Mouse (Mus musculus): ENCODE results near the gene Adipor1.
"Not testable (repeated sequence)": the region's sequence is repeated elsewhere in the genome, so short reads cannot be mapped to it uniquely, and the experiment has no call there.

The Adipor1 gene

DNA sequence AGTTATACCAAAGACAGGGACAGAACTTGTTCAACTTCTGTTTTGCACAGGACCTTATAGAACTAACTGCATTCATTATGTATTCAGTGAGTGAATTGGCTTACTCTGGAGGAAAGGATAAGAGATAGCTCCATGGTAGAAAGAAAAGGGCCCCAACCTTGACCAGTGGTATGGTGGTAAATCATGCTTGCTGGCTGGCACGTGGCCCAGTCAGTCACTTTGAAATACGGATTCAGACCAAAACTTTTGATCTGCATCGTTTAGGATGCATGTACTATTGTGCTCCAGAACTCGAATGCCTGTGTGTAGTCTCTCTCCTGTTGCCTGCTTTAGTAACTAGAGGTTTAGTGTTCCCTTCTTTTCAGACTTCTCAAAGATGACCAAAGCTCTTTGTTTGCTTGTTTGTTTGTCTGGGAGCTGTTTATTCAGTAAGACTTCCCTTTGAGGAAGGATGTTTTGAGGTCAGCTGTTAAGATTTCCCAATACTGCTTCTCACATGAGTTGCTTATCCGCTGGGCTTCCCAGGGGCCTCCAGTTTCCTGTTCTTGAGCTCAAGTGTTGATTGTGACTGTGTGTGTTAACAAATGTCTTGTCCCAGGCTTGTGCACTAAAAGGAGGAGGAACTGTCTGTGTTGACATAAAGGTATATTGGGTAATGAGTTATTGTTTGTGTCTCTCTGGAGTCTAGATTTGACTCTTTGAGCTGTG lies 4.7 kb downstream of the Adipor1 start:
- no peak for DNase-seq

DNA sequence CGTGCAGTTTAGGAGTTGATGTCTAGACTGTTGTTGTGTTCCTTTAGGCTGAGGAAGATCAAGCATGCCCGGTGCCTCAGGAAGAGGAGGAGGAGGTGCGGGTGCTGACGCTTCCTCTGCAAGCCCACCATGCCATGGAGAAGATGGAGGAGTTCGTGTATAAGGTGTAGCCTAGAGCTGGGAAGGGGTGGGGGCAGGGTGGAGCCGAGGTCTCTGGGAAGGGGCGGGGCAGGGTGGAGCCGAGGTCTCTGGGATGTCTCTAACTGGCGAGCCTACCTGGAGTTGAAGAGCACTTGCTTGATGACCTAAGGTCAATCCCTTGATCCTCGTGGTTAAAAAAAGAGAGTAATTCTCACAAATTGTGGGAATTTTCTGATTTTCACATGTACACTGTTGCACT lies 8.7 kb downstream of the Adipor1 start:
- peak; percentile 93 for DNase-seq

- DNase-seq = peak; percentile 93
These were observed 11.1 kb downstream of the Adipor1 start for GRCm38 (mm10) chr1:134426289-134426688.

DNA sequence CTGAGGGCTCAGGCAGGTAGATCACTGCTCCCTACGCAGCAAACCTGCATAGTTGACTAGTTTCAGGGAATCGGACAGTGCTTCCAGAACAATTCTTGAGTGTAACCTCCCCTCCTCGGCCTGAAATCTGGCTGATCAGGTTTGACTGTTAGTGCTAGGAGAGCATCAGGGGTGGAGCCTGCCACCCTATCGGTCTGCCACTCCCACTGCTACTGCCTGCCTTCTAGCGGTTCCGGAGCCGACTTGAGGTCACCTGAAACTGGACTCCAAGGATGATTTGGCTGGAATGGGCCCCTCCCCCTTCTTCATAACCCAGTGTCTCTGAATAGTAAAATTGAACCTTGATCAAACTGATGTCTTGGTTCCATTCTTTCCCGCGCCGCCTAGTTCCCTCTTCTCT lies 17.8 kb downstream of the Adipor1 start:
- DNase-seq = no peak

DNA sequence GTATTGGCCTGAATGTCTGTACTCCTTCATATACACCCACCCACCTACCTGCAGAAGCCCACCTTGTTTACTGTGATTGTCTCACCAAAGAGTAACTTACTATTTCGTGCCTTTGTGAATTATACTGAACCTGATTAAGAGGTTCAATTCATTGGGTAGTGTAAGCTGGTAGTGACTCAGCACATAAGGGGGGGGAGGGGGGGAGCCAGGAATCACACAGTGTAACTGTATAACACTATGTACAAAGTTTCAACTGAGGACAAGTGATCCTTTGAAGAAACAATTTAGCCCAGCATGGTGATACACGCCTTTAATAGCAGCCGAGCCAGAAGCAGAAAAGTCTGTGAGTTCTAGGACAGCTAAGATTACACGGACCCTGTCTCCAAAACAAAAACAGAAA lies 18.3 kb downstream of the Adipor1 start:
- DNase-seq = no peak

DNA sequence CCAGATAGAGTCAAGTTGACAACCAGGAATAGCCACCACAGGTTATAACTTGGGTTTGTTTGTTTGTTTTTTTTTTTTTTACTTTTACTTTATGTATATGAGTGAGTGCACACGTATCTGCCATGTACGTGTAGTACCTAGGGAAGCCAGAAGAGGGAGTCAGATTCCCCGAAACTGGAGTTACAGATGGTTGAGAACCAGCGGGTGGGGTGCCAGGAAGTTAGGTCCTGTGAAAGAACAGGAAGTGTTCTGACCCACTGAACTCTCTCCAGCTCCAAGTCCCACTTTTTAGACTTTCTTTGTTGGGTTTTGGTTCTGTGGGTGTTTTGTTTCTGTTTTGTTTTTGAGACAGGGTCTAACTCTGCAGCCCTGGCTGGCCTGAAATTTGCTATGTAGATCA lies 20.2 kb downstream of the Adipor1 start:
- peak; percentile 68 for DNase-seq

- no peak for DNase-seq
These were observed 25.3 kb downstream of the Adipor1 start for GRCm38 (mm10) chr1:134440437-134440836.

DNA sequence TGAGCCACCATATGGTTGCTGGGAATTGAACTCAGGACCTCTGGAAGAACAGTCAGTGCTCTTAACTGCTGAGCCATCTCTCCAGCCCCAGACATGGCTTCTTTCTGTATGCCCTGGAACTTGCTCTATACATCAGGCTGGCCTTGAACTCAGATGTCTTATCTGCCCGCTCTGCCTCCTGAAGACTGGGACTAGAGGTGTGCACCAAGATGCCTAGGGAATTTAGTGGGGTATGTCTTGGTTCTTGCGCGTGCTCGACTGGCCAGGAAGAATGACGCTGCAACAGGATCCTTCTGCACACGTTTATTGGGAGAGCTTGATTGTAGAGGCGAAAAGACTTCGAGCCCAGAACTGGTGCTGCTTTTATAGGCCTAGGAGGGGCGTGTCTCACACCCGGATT lies 26.6 kb downstream of the Adipor1 start:
- DNase-seq = not testable (repeated sequence)

GRCm38 (mm10) chr1:134442394-134442793 lies 27.2 kb downstream of the Adipor1 start:
- DNase-seq = no peak

DNA sequence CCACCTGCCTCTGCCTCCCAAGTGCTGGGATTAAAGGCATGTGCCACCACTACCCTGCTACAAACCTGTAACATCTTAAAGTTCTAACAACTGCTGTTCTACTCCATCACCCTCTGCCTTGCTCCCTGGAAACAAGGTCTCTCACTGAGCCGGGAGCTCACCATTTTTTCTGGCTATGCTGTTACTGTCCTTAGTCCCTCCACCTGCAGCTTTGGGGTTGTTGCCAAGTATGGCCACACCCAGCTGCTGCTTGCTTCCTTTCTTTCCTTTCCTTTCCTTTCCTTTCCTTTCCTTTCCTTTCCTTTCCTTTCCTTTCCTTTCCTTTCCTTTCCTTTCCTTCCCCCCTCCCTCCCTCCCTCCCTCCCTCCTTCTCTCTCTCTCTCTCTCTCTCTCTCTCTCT lies 28.1 kb downstream of the Adipor1 start:
- DNase-seq = not testable (repeated sequence)

- DNase-seq = no peak
These were observed 30.2 kb downstream of the Adipor1 start for GRCm38 (mm10) chr1:134445418-134445817.

- DNase-seq = not testable (repeated sequence)
These were observed 33.4 kb downstream of the Adipor1 start for GRCm38 (mm10) chr1:134448537-134448936.

GRCm38 (mm10) chr1:134450201-134450600 lies 35.0 kb downstream of the Adipor1 start:
- no peak for DNase-seq

GRCm38 (mm10) chr1:134450986-134451385 lies 35.8 kb downstream of the Adipor1 start:
- DNase-seq = peak; percentile 65

GRCm38 (mm10) chr1:134454904-134455824 lies 40.0 kb downstream of the Adipor1 start, which contains the start of gene Klhl12:
TSS of gene Klhl12 (plus strand) at chr1:134455531.
- peak; percentile 97 for DNase-seq

- no peak for DNase-seq
These were observed 40.9 kb downstream of the Adipor1 start for GRCm38 (mm10) chr1:134456060-134456459.

DNA sequence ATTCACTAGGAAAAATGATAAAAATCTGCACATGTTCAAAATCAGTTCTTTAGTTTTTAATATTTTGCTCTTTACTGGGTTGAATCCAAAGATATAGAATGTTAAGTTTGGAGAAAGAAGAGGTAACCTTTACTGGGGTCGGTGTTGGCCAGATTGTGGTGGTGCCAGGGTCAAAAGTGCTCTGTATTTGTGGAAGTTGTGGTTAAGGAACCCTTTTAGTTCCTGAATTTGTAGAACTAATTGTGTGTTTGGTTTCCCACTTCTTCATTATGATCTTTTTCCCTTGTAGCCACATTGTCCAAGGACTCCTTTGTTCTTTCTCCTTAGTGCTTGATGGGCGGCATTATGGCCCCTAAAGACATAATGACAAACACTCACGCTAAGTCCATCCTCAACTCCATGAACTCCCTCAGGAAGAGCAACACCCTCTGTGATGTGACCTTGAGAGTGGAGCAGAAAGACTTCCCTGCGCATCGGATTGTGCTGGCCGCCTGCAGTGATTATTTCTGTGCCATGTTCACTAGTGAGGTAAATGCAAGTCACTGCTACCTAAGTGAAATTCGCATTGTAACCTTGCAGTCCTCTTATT lies 43.1 kb downstream of the Adipor1 start:
- DNase-seq = no peak

DNA sequence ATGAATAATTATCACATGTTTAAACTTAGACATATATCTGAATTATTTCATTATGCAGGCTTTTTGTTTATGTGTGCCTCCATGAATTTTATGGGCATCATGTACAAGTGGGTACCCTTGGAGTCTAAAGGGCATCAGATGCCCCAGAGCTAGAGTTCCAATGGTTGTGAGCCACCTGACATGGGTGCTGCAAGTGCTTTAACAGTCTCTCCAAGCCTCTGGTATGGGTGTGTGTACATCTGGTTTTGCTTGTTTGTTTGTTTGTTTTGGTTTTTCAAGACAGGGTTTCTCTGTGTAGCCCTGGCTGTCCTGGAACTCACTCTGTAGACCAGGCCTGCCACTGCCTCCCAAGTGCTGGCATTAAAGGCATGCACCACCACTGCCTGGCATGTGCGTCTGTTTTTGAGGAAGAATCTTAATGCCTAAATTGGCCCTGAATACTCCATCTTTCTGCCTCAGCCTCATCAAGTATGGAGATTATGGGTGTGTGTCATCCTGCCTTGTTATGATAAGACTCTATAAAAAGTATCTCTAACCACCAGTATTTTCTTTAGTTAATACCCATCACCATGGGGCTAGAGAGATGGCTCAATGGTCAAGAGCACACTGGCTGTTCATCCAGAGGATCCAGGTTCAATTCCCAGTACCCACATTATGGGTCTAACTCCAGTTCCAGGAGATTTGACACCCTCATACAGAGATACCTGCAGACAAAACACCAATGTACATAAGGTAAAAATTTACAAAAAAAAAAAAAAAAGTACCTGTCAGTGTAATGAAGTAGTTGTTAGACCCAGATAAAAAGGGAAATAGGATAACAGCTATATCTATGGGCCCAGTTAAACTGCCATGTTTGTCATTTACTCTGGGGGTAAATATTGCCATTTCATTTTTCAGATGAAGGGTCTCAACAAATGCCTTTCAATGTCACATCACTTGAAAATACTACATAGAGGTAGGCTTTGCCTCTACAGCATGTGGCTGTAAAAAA lies 45.4 kb downstream of the Adipor1 start:
- peak; percentile 40 for DNase-seq

Measured in liver (tissue).